Mouse (Mus musculus): ENCODE measurements around the gene Gm11634. TPM values are rescaled to one million over a fixed set of nuclear protein-coding genes. Genes with fewer than 3 reads are reported as not detected.
A peak's percentile ranks its signal among the peaks of the same experiment; 100 is the strongest.

Gm11634 gene
- polyA plus RNA-seq, 1 experiment, result not detected

DNA sequence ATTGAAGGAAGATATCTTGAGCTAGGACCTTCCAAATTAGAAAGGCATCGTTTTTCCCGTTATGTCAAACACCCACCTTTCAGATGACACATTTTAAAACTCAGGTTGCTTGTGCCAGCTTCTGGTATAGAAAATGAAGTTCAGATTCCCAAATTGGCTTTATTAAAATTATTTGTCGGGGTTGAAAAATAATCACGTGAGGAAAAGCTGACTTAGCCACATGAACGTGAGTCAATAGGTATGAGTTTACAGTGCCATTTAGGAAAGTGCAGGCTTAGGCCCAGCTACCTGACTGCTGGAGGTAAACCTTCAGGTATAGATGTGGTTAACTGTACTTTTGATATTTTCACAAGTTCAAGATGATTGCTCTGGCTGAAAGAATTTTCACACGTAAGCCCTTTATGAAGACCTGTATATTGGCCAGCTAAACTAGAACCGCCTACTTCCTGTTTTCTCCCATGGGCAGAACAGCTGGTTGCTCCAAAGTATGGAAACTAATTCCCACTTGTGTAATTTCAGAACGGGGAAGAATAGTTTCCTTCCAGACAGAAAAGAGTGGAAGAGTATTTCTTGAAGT lies 45.6 kb downstream of the Gm11634 start:
- Histone ChIP-seq H3K4me3 (peak overlapping the region; percentile 63), H3K79me2 (ENCODE audit: control insufficient read depth, insufficient read depth) (peaks cover 43% of the 10 kb centered on the region), H3K36me3 (ENCODE audit: control insufficient read depth, insufficient read depth) (peaks cover 21% of the 10 kb centered on the region), H3K27me3 (ENCODE audit: control insufficient read depth, insufficient read depth, insufficient read length) (no peaks in the 10 kb centered on the region), H3K4me2 (ENCODE audit: low read depth) (peak overlapping the region; percentile 83), H3ac (ENCODE audit: control insufficient read depth, insufficient read length) (no peak overlapping the region)
- TF ChIP-seq E2F4 (IDR thresholded peaks at IDR 0.05; ENCODE audit: insufficient read depth) (no peak), REST (IDR thresholded peaks at IDR 0.05; ENCODE audit: insufficient read depth, insufficient read length) (no peak), MYOD1 (IDR thresholded peaks at IDR 0.05; ENCODE audit: control insufficient read depth in 1 of 3, insufficient read length in 2 of 3, low read depth in 2 of 3) (peak in 1 of 3 experiments; percentile 23), MYOG (IDR thresholded peaks at IDR 0.05; ENCODE audit: control insufficient read depth in 1 of 3, insufficient read depth in 1 of 3, insufficient read length in 2 of 3, low read depth in 2 of 3) (no peak)

DNA sequence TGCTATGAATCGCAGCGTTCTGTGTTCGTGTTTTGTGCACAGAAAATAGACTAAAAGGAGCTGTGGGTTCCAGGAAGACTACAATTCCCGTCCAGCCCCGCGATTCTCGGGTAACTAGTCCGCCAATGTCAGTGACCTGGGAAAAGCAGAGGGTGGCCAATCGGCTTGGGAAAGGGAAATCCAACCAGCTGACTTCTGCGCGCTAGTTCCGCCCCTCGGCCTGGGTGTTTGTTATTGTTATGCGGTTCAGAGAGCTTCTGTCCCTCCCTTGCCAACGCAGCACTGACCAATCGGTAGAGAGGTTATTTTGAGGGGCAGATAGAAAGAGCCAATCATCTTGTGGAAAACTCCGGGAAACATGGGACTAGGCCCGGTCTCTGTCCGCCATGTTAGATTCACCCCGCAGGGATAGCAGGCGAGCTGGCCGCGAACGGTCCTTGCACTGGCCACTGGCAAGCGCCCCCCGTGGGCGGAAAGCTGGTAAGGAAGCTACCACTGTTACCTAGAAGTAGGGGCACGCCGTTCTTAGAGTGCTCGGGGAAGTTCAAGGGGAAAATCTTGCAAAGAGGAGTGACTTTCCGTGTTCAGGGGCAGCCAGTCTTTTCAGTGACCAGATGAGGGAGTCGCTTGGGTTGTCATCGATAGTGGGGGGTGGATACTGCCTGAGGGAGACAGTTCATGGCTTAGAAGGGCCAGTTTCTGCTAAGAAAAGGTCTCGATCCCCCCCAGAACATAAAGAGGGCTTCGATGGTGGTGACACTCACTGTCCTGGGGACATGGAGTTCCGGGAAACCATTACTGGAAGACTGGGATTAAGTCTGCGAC lies 46.4 kb downstream of the Gm11634 start:
- Histone ChIP-seq H3K27me3 (ENCODE audit: control insufficient read depth, insufficient read depth, insufficient read length) (no peaks in the 10 kb centered on the region), H3ac (ENCODE audit: control insufficient read depth, insufficient read length) (peak overlapping the region; percentile 48), H3K4me3 (peak overlapping the region; percentile 63), H3K79me2 (ENCODE audit: control insufficient read depth, insufficient read depth) (peaks cover 43% of the 10 kb centered on the region), H3K36me3 (ENCODE audit: control insufficient read depth, insufficient read depth) (peaks cover 20% of the 10 kb centered on the region), H3K4me2 (ENCODE audit: low read depth) (peak overlapping the region; percentile 83)
- TF ChIP-seq CEBPB (IDR thresholded peaks at IDR 0.05; ENCODE audit: insufficient read depth, poor library complexity, severe bottlenecking) (no peak), POLR2AphosphoS2 (IDR thresholded peaks at IDR 0.05; ENCODE audit: insufficient read length, low read depth) (peak; percentile 87), TCF3 (IDR thresholded peaks at IDR 0.05; ENCODE audit: insufficient read length, low read depth) (no peak), POLR2A (IDR thresholded peaks at IDR 0.05; ENCODE audit: insufficient read length, low read depth) (peak; percentile 85), USF1 (IDR thresholded peaks at IDR 0.05; ENCODE audit: low read depth) (peak; percentile 23), MAX (IDR thresholded peaks at IDR 0.05; ENCODE audit: low read depth) (no peak), MYOD1 (IDR thresholded peaks at IDR 0.05; ENCODE audit: control insufficient read depth in 1 of 3, insufficient read length in 2 of 3, low read depth in 2 of 3) (peak in 1 of 3 experiments; percentile 8)

GRCm38 (mm10) chr11:101551751-101552475 lies 47.1 kb downstream of the Gm11634 start, which contains the start of the genes Brca1 and Nbr1:
Gene Brca1, minus strand, starts transcription at chr11:101551955.
Gene Nbr1, plus strand, starts transcription at chr11:101552149.
- peaks cover 43% of the 10 kb centered on the region for H3K79me2 ChIP-seq (ENCODE audit: control insufficient read depth, insufficient read depth)
- peak within 1 kb of the TSS; percentile 83 for H3K4me2 ChIP-seq (ENCODE audit: low read depth)
- H3K36me3 ChIP-seq (ENCODE audit: control insufficient read depth, insufficient read depth), result peaks cover 17% of the 10 kb centered on the region
- H3K27me3 ChIP-seq (ENCODE audit: control insufficient read depth, insufficient read depth, insufficient read length), result no peaks in the 10 kb centered on the region
- peak within 1 kb of the TSS; percentile 48 for H3ac ChIP-seq (ENCODE audit: control insufficient read depth, insufficient read length)
- peak within 1 kb of the TSS; percentile 63 for H3K4me3 ChIP-seq
- peak; percentile 32 for TF ChIP-seq MAX (IDR thresholded peaks at IDR 0.05; ENCODE audit: low read depth)
- no peak for TF ChIP-seq POLR2A (IDR thresholded peaks at IDR 0.05; ENCODE audit: insufficient read length, low read depth)
- peak; percentile 100 for TF ChIP-seq E2F4 (IDR thresholded peaks at IDR 0.05; ENCODE audit: insufficient read depth)
- no peak for TF ChIP-seq SRF (IDR thresholded peaks at IDR 0.05; ENCODE audit: control insufficient read depth, insufficient read length, low read depth)
- no peak for TF ChIP-seq REST (IDR thresholded peaks at IDR 0.05; ENCODE audit: insufficient read depth, insufficient read length)

DNA sequence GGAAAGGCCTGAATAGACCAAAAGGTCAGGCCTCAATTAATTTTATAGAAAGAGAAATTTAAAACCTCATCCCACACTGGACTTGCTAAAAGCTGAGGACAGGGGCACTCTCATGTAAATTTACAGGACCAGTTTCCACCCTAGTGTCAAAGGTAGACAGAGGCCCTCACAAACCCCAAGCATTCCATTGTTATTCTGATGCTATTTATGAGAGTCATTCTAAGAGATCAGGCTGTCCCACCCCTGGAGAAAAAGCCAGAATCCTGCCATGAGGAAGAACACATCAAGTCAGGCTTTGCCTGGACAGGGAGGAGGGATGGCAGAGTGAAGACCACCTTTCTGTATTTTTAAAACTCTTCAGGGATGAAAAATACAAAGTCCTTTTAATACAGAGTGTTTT lies 50.5 kb downstream of the Gm11634 start:
- no peak overlapping the region for H3K4me2 ChIP-seq (ENCODE audit: low read depth)
- H3K79me2 ChIP-seq (ENCODE audit: control insufficient read depth, insufficient read depth), result peaks cover 16% of the 10 kb centered on the region
- no peak overlapping the region for H3K4me3 ChIP-seq
- H3K36me3 ChIP-seq (ENCODE audit: control insufficient read depth, insufficient read depth), result no peaks in the 10 kb centered on the region
- no peak overlapping the region for H3ac ChIP-seq (ENCODE audit: control insufficient read depth, insufficient read length)
- no peaks in the 10 kb centered on the region for H3K27me3 ChIP-seq (ENCODE audit: control insufficient read depth, insufficient read depth, insufficient read length)
- TF ChIP-seq POLR2AphosphoS2 (IDR thresholded peaks at IDR 0.05; ENCODE audit: insufficient read length, low read depth), result no peak
- TF ChIP-seq POLR2A (IDR thresholded peaks at IDR 0.05; ENCODE audit: insufficient read length, low read depth), result no peak

- no peak overlapping the region for H3ac ChIP-seq (ENCODE audit: control insufficient read depth, insufficient read length)
- no peak overlapping the region for H3K4me2 ChIP-seq (ENCODE audit: low read depth)
- no peak overlapping the region for H3K4me3 ChIP-seq
- no peaks in the 10 kb centered on the region for H3K36me3 ChIP-seq (ENCODE audit: control insufficient read depth, insufficient read depth)
- TF ChIP-seq MYOG (IDR thresholded peaks at IDR 0.05; ENCODE audit: control insufficient read depth in 1 of 3, insufficient read depth in 1 of 3, insufficient read length in 2 of 3, low read depth in 2 of 3) (no peak), USF1 (IDR thresholded peaks at IDR 0.05; ENCODE audit: low read depth) (no peak), E2F4 (IDR thresholded peaks at IDR 0.05; ENCODE audit: insufficient read depth) (no peak), TCF12 (IDR thresholded peaks at IDR 0.05; ENCODE audit: insufficient read depth, poor library complexity, severe bottlenecking) (no peak), POLR2AphosphoS2 (IDR thresholded peaks at IDR 0.05; ENCODE audit: insufficient read length, low read depth) (no peak), POLR2A (IDR thresholded peaks at IDR 0.05; ENCODE audit: insufficient read length, low read depth) (no peak)
- no peaks in the 10 kb centered on the region for H3K79me2 ChIP-seq (ENCODE audit: control insufficient read depth, insufficient read depth)
- H3K27me3 ChIP-seq (ENCODE audit: control insufficient read depth, insufficient read depth, insufficient read length), result no peaks in the 10 kb centered on the region
Measured at GRCm38 (mm10) chr11:101544132-101544531, 54.9 kb downstream of the Gm11634 start.

Other genes with a start within 250 kb of the Gm11634 start
- gene G6pc, start 231.7 kb downstream of the Gm11634 start, polyA plus RNA-seq (2012; fragmentation: generic; extraction: Trizol), result not detected
- 31.2 TPM for gene Aarsd1, start 181.6 kb downstream of the Gm11634 start, polyA plus RNA-seq (2012; fragmentation: generic; extraction: Trizol)
- gene Gm27029, start 174.5 kb downstream of the Gm11634 start, polyA plus RNA-seq (2012; fragmentation: generic; extraction: Trizol), result 3.8 TPM
- gene Rundc1, start 174.2 kb downstream of the Gm11634 start, polyA plus RNA-seq (2012; fragmentation: generic; extraction: Trizol), result 13.6 TPM
- 58.8 TPM for gene Ptges3l, start 173.9 kb downstream of the Gm11634 start, polyA plus RNA-seq (2012; fragmentation: generic; extraction: Trizol)
- 2,022 TPM for gene Rpl27, start 157.0 kb downstream of the Gm11634 start, polyA plus RNA-seq (2012; fragmentation: generic; extraction: Trizol)
- gene Ifi35, start 150.8 kb downstream of the Gm11634 start, polyA plus RNA-seq (2012; fragmentation: generic; extraction: Trizol), result 24.8 TPM
- 20.9 TPM for gene Rnd2, start 134.3 kb downstream of the Gm11634 start, polyA plus RNA-seq (2012; fragmentation: generic; extraction: Trizol)
- 283 TPM for gene Vat1, start 133.0 kb downstream of the Gm11634 start, polyA plus RNA-seq (2012; fragmentation: generic; extraction: Trizol)
- gene Brca1, start 47.3 kb downstream of the Gm11634 start, polyA plus RNA-seq (2012; fragmentation: generic; extraction: Trizol), result 1.0 TPM
- 33.0 TPM for gene Nbr1, start 47.1 kb downstream of the Gm11634 start, polyA plus RNA-seq (2012; fragmentation: generic; extraction: Trizol)
- gene Tmem106a, start 17.0 kb downstream of the Gm11634 start, polyA plus RNA-seq (2012; fragmentation: generic; extraction: Trizol), result 1.8 TPM
- 8.5 TPM for gene Rdm1, start 27.9 kb upstream of the Gm11634 start, polyA plus RNA-seq (2012; fragmentation: generic; extraction: Trizol)
- 7.7 TPM for gene Arl4d, start 66.3 kb upstream of the Gm11634 start, polyA plus RNA-seq (2012; fragmentation: generic; extraction: Trizol)
- gene Dhx8, start 133.7 kb upstream of the Gm11634 start, polyA plus RNA-seq (2012; fragmentation: generic; extraction: Trizol), result 19.1 TPM
- gene Etv4, start 186.1 kb upstream of the Gm11634 start, polyA plus RNA-seq (2012; fragmentation: generic; extraction: Trizol), result 21.2 TPM

All from myocyte (in vitro differentiated cells).